Mouse (Mus musculus) myocyte (in vitro differentiated cells): ENCODE results near the gene Psmd3.

Experiments
- CEBPB ChIP-seq: IDR thresholded peaks from 2 replicates; pipeline ENCODE4 v1.6.1; 2011; ENCODE audit warnings: mild to moderate bottlenecking, moderate library complexity; ENCODE audit not compliant: poor library complexity, insufficient read depth, severe bottlenecking
- MAX ChIP-seq: IDR thresholded peaks from one replicate; pipeline ENCODE4 v1.6.1; 2011; ENCODE audit warnings: low read depth, mild to moderate bottlenecking, control low read depth
- MYOD1 ChIP-seq, 3 experiments: IDR thresholded peaks; one replicate each; pipeline ENCODE4 v1.6.1; 2011; ENCODE audit warnings: control low read depth in 2 of 3, low read depth in 2 of 3, mild to moderate bottlenecking in 2 of 3, moderate library complexity in 1 of 3; ENCODE audit not compliant: insufficient read length in 2 of 3, control insufficient read depth in 1 of 3
- MYOG ChIP-seq, 3 experiments: IDR thresholded peaks; one replicate each; pipeline ENCODE4 v1.6.1; 2011; ENCODE audit warnings: control low read depth in 2 of 3, low read depth in 2 of 3, mild to moderate bottlenecking in 2 of 3; ENCODE audit not compliant: insufficient read length in 2 of 3, control insufficient read depth in 1 of 3, insufficient read depth in 1 of 3
- POLR2A ChIP-seq: IDR thresholded peaks from one replicate; pipeline ENCODE4 v1.6.1; 2011; ENCODE audit warnings: low read depth, mild to moderate bottlenecking, control low read depth, moderate library complexity; ENCODE audit not compliant: insufficient read length
- POLR2AphosphoS2 ChIP-seq: IDR thresholded peaks from one replicate; pipeline ENCODE4 v1.6.1; 2011; ENCODE audit warnings: low read depth, control low read depth; ENCODE audit not compliant: insufficient read length
- TCF12 ChIP-seq: IDR thresholded peaks from one replicate; pipeline ENCODE4 v1.6.1; 2011; ENCODE audit warnings: mild to moderate bottlenecking, control low read depth; ENCODE audit not compliant: poor library complexity, insufficient read depth, severe bottlenecking
- USF1 ChIP-seq: IDR thresholded peaks from one replicate; pipeline ENCODE4 v1.6.1; 2011; ENCODE audit warnings: low read depth, mild to moderate bottlenecking, control low read depth, moderate library complexity

- TF ChIP-seq POLR2A (no peak), TCF12 (no peak), USF1 (no peak), POLR2AphosphoS2 (no peak), CEBPB (no peak), MYOG (IDR thresholded peaks at IDR 0.05; ENCODE audit: control insufficient read depth in 1 of 3, insufficient read depth in 1 of 3, insufficient read length in 2 of 3, low read depth in 2 of 3) (no peak), MYOD1 (IDR thresholded peaks at IDR 0.05; ENCODE audit: control insufficient read depth in 1 of 3, insufficient read length in 2 of 3, low read depth in 2 of 3) (no peak), MAX (no peak)
Observed at GRCm38 (mm10) chr11:98685642-98686041, 3.3 kb downstream of the Psmd3 start.
